Mouse (Mus musculus): Measurements from ENCODE around the gene Cpsf6.

The Cpsf6 gene

DNA sequence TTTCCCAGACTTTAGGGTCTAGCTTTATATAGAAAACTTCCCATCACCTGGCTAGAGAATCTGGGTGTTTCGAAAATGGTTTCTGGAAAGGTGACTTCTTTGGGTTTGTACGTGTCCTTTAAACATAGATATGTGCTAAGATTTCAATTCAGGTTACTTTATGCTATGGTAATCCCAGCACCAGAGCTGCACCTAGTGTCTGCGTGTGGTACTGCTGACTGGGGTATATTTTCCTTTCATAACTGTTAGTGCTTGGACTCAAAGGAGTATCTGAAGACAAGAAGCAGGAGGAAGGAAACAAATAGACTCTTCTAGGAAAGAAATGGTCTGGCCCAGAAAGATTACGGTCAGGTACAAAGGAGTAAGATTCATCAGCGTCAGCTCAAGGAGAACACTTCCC is 49.3 kb downstream of the Cpsf6 start:
- no peak for DNase-seq (ENCODE audit: low spot score)

DNA sequence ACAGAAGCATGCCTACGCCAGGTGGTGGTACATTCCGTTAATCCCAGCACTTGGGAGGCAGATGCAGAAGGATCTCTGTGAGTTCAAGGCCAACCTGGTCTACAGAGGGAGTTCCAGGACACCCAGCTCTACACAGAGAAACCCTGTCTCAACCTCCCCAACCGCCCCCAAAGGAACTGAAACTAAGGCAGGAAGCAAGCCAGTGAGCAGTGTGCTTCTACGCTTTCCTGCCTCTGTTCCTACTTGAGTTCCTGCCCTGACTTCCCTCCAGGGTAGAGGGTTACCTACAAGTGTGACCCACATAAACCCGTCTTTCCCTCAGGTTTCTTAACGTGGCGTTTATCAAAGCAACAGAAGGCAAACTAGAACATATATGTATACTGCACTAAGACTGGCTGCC is 56.0 kb downstream of the Cpsf6 start:
- DNase-seq (ENCODE audit: low spot score): no peak

DNA sequence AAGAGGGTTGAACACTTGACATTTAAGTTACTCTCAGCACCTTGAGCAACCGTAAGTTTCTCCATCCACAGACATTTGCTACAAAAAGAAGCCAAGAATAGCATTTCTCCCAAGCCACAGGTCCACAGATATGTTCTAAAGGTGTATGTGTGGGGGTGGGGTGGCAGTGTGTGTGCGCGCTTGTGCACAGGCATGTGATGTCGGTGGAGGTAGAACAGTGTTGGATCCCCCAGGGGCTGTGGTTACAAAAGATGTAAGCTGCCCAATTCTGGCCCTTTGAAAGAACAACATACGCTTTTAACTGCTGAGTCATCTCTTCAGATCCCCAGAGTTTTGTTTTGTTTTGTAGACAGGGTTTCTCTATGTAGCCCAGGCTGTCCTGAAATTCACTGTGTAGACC is 57.2 kb downstream of the Cpsf6 start:
- DNase-seq (ENCODE audit: low spot score): no peak

- no peak for DNase-seq (ENCODE audit: low spot score)
Observed at GRCm38 (mm10) chr10:117320571-117320981, 59.2 kb downstream of the Cpsf6 start.

DNA sequence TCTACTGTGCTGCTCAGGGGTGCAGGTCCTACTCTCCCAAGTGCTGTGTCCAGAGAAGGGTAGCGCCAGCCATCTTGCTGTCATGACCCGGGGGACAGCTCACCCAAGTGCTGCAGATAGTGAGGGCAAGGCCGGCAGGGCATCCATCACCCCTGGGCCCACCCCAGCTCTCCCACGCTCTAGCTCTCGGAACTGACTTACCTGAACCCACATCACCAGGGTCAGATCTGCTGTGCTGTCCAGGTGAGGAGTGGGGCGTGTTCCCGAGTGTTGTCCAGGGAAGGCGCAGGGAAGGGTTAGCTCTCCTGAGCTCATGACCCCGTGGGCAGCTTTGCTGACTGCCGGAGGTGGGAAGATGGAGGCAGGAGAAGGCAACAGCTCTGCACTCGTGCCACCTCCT is 63.4 kb downstream of the Cpsf6 start:
- no peak for DNase-seq (ENCODE audit: low spot score)

- DNase-seq (ENCODE audit: low spot score): no peak
Observed at GRCm38 (mm10) chr10:117313133-117313532, 66.7 kb downstream of the Cpsf6 start.

DNA sequence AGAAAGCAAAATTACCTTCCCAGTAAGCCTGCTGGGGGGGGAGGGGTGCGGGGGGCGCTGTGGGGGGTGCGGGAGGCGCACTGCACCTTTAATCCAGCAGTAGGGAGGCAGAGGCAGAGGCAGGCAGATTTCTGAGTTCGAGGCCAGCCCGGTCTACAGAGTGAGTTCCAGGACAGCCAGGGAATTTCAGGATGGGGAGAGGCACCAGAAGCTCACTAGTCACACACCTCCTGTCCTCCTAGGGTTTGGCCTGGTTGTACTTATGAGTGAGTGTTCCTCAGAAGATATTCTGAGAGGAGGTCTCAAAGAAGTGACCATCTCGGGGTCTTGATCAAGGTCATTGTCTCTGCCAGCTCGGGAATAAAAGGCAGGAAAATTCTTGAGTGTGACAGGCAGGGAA is 67.6 kb downstream of the Cpsf6 start:
- DNase-seq (ENCODE audit: low spot score): no peak

- DNase-seq (ENCODE audit: low spot score): no peak
Observed at GRCm38 (mm10) chr10:117304371-117304770, 75.4 kb downstream of the Cpsf6 start.

- DNase-seq (ENCODE audit: low spot score): no peak
Observed at GRCm38 (mm10) chr10:117301688-117302087, 78.1 kb downstream of the Cpsf6 start.

DNA sequence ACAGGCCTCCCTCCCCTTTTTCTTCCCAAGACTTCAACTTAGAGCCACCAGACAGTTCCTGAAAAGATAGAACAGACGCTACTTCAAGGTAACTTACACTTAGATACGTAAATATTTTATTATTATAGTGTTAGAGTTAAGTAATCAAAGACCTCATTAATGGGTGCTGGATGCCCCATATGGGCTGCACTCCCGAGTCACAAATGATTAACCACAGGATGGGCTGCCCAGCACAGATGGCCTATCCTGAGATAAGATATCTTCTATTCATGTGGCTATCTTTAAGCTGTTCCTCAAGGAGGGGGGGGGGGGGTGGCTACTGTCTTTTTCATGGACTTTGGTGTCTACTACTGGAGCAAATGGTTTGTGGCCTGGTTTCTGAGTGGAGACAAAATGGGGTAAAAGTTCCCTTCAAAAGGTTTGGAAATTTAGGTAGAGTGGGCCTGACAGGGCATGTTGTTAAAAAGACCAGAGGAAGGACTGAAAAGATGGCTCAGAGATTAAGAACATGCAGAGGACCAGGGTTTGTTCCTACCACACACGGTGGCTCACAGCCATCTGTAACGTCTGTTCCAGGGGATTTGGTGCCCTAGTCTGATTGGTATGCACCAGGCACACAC is 79.8 kb downstream of the Cpsf6 start:
- DNase-seq (ENCODE audit: low spot score): no peak

GRCm38 (mm10) chr10:117299106-117299505 is 80.7 kb downstream of the Cpsf6 start:
- DNase-seq (ENCODE audit: low spot score): no peak

- no peak for DNase-seq (ENCODE audit: low spot score)
Observed at GRCm38 (mm10) chr10:117298336-117298735, 81.5 kb downstream of the Cpsf6 start.

Data from urinary bladder, postnatal 25 days (tissue).